Mouse (Mus musculus): ENCODE measurements around the gene Luzp1.

DNA sequence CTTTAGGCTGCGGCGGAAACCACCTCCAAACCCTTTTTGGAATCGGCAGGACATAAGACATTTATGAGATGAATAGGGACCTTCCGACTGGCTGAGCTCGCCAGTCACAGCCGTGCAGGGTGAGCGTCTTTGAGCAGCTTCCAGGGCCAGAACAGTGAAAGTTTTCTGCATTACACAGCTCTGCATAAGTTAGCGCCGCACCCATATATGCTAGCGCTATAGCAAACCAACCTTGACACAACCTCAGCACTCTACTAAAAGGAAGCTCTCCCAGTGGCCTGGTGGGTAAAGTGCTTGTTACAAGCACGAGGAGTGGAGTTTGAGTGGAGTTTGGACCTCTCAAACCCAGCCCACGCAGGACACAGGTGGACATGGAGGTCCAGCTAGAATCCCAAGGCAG is 10.4 kb upstream of the Luzp1 start:
- TF ChIP-seq CTCF (IDR thresholded peaks at IDR 0.05; ENCODE audit: low read depth) (no peak), EP300 (optimal IDR thresholded peaks at IDR 0.05) (no peak)

All from stomach, postnatal 0 days (tissue).